Mouse (Mus musculus) MEL (cell line): ENCODE measurements around the gene Lipc. TPM values are rescaled to one million over a fixed set of nuclear protein-coding genes. Genes with fewer than 3 reads are reported as not detected.

ENCODE experiments used
- DNase-seq: peaks from one replicate; pipeline ENCODE4 v3.0.0; 2011; ENCODE audit warnings: low read depth, low spot score
- H3K27ac ChIP-seq: 2 replicates; pipeline ENCODE4 v1.5.1; 2012; ENCODE audit warnings: low read depth, mild to moderate bottlenecking, control low read depth, low read length, moderate library complexity; ENCODE audit not compliant: control insufficient read depth
- H3K27me3 ChIP-seq, 2 experiments: fragments of 150-350 bp in 1 of 2; sonication (generic) in 1 of 2; 2 replicates each; pipeline ENCODE4 v1.6.1; 2012; ENCODE audit warnings: low read length in 2 of 2, mild to moderate bottlenecking in 2 of 2, improper control_type of control experiment in 1 of 2, moderate library complexity in 1 of 2; ENCODE audit not compliant: insufficient read depth in 2 of 2, control insufficient read depth in 1 of 2
- H3K36me3 ChIP-seq, 2 experiments: 2 replicates each; pipeline ENCODE4 v1.6.1; 2012 to 2014; ENCODE audit warnings: low read length in 2 of 2, improper control_type of control experiment in 1 of 2, inconsistent platforms in 1 of 2, mild to moderate bottlenecking in 1 of 2; ENCODE audit not compliant: insufficient read depth in 2 of 2, control insufficient read depth in 1 of 2
- H3K4me1 ChIP-seq, 2 experiments: fragments of 150-350 bp in 1 of 2; sonication (generic) in 1 of 2; 2 replicates each; pipeline ENCODE4 v1.6.1; 2012; ENCODE audit warnings: low read length in 2 of 2, improper control_type of control experiment in 1 of 2, mild to moderate bottlenecking in 1 of 2; ENCODE audit not compliant: insufficient read depth in 2 of 2, control insufficient read depth in 1 of 2
- H3K4me3 ChIP-seq, 2 experiments: fragments of 150-350 bp in 1 of 2; sonication (generic) in 1 of 2; 2 replicates each; pipeline ENCODE4 v1.5.1; 2012; ENCODE audit warnings: low read depth in 2 of 2, low read length in 2 of 2, mild to moderate bottlenecking in 2 of 2, moderate library complexity in 2 of 2, control low read depth in 1 of 2, improper control_type of control experiment in 1 of 2; ENCODE audit not compliant: control insufficient read depth in 1 of 2, insufficient read depth in 1 of 2
- H3K79me2 ChIP-seq: 2 replicates; pipeline ENCODE4 v1.6.1; 2012; ENCODE audit warnings: mild to moderate bottlenecking, low read length, moderate library complexity; ENCODE audit not compliant: control insufficient read depth, poor library complexity, insufficient read depth
- H3K9ac ChIP-seq: 2 replicates; pipeline ENCODE4 v1.6.1; 2012; ENCODE audit warnings: low read depth, mild to moderate bottlenecking, control low read depth, low read length, moderate library complexity; ENCODE audit not compliant: control insufficient read depth, poor library complexity, severe bottlenecking
- H3K9me3 ChIP-seq: fragments of 150-350 bp; sonication (generic); replicated peaks from 2 replicates; pipeline ENCODE4 v1.6.1; 2012; ENCODE audit warnings: mild to moderate bottlenecking, low read length, improper control_type of control experiment, moderate library complexity; ENCODE audit not compliant: insufficient read depth
- CHD1 ChIP-seq: IDR thresholded peaks from 2 replicates; pipeline ENCODE4 v1.6.1; 2012; ENCODE audit warnings: low read depth, mild to moderate bottlenecking, inconsistent platforms, low read length, improper control_type of control experiment
- CHD2 ChIP-seq: IDR thresholded peaks from 2 replicates; pipeline ENCODE4 v1.6.1; 2011; ENCODE audit warnings: low read length, improper control_type of control experiment
- ELF1 ChIP-seq: IDR thresholded peaks from 2 replicates; pipeline ENCODE4 v1.6.1; 2014; ENCODE audit warnings: low read depth, mild to moderate bottlenecking, inconsistent platforms, low read length, improper control_type of control experiment, moderate library complexity
- EP300 ChIP-seq, 2 experiments: IDR thresholded peaks; 2 replicates each; pipeline ENCODE4 v1.6.1; 2011; ENCODE audit warnings: improper control_type of control experiment in 2 of 2, low read length in 2 of 2, low read depth in 1 of 2, mild to moderate bottlenecking in 1 of 2
- ETS1 ChIP-seq: IDR thresholded peaks from 2 replicates; pipeline ENCODE4 v1.6.1; 2012; ENCODE audit warnings: low read depth, mild to moderate bottlenecking, inconsistent platforms, low read length, improper control_type of control experiment, moderate library complexity
- GATA1 ChIP-seq: IDR thresholded peaks from 2 replicates; pipeline ENCODE4 v1.6.1; 2011; ENCODE audit warnings: low read depth, low read length, improper control_type of control experiment
- JUND ChIP-seq: IDR thresholded peaks from 2 replicates; pipeline ENCODE4 v1.6.1; 2011; ENCODE audit warnings: low read depth, mild to moderate bottlenecking, improper control_type of control experiment, low read length
- MAFK ChIP-seq: IDR thresholded peaks from 2 replicates; pipeline ENCODE4 v1.6.1; 2011; ENCODE audit warnings: low read depth, mild to moderate bottlenecking, low read length, improper control_type of control experiment, borderline replicate concordance
- MAX ChIP-seq: IDR thresholded peaks from 2 replicates; pipeline ENCODE4 v1.6.1; 2011; ENCODE audit warnings: low read length, improper control_type of control experiment
- MAZ ChIP-seq: IDR thresholded peaks from 2 replicates; pipeline ENCODE4 v1.6.1; 2012; ENCODE audit warnings: low read depth, mild to moderate bottlenecking, inconsistent platforms, low read length, improper control_type of control experiment
- MEF2A ChIP-seq: IDR thresholded peaks from 2 replicates; pipeline ENCODE4 v1.6.1; 2014; ENCODE audit warnings: low read depth, mild to moderate bottlenecking, inconsistent platforms, low read length, improper control_type of control experiment; ENCODE audit not compliant: poor library complexity, insufficient replicate concordance, severe bottlenecking; ENCODE audit errors: extremely low read depth
- MYB ChIP-seq: IDR thresholded peaks from 2 replicates; pipeline ENCODE4 v1.6.1; 2011; ENCODE audit warnings: mild to moderate bottlenecking, low read depth, low read length, improper control_type of control experiment
- MYC ChIP-seq: IDR thresholded peaks from 2 replicates; pipeline ENCODE4 v1.6.1; 2011; ENCODE audit warnings: low read depth, mild to moderate bottlenecking, low read length, improper control_type of control experiment, moderate library complexity
- NELFE ChIP-seq: IDR thresholded peaks from 2 replicates; pipeline ENCODE4 v1.6.1; 2011; ENCODE audit warnings: low read depth, low read length, improper control_type of control experiment
- POLR2A ChIP-seq, 2 experiments: IDR thresholded peaks; 2 replicates each; pipeline ENCODE4 v1.6.1; 2011 to 2012; ENCODE audit warnings: low read length in 2 of 2, mild to moderate bottlenecking in 2 of 2, control low read depth in 1 of 2, improper control_type of control experiment in 1 of 2, low read depth in 1 of 2, moderate library complexity in 1 of 2; ENCODE audit not compliant: control insufficient read depth in 1 of 2, insufficient read depth in 1 of 2, poor library complexity in 1 of 2
- POLR2AphosphoS2 ChIP-seq: IDR thresholded peaks from 2 replicates; pipeline ENCODE4 v1.6.1; 2011; ENCODE audit warnings: low read length, improper control_type of control experiment
- POLR2AphosphoS5 ChIP-seq: IDR thresholded peaks from 2 replicates; pipeline ENCODE4 v1.6.1; 2012; ENCODE audit warnings: low read depth, borderline replicate concordance, mild to moderate bottlenecking, inconsistent platforms, low read length, moderate library complexity, mixed read lengths
- RCOR1 ChIP-seq: IDR thresholded peaks from 2 replicates; pipeline ENCODE4 v1.6.1; 2012; ENCODE audit warnings: low read depth, mild to moderate bottlenecking, inconsistent platforms, low read length, improper control_type of control experiment
- SIN3A ChIP-seq: IDR thresholded peaks from 2 replicates; pipeline ENCODE4 v1.6.1; 2012; ENCODE audit warnings: low read length, improper control_type of control experiment, inconsistent platforms
- TAL1 ChIP-seq: IDR thresholded peaks from 2 replicates; pipeline ENCODE4 v1.6.1; 2012; ENCODE audit warnings: mild to moderate bottlenecking, inconsistent platforms, low read length, moderate library complexity, mixed read lengths
- TBP ChIP-seq: IDR thresholded peaks from 2 replicates; pipeline ENCODE4 v1.8.0; 2011; ENCODE audit warnings: low read depth, low read length, improper control_type of control experiment
- TCF12 ChIP-seq: IDR thresholded peaks from 2 replicates; pipeline ENCODE4 v1.6.1; 2014; ENCODE audit warnings: low read depth, mild to moderate bottlenecking, inconsistent platforms, low read length, improper control_type of control experiment, moderate library complexity
- ZKSCAN1 ChIP-seq: IDR thresholded peaks from 2 replicates; pipeline ENCODE4 v1.6.1; 2012; ENCODE audit warnings: low read depth, mild to moderate bottlenecking, inconsistent platforms, low read length, improper control_type of control experiment, moderate library complexity
- ZNF384 ChIP-seq: IDR thresholded peaks from 2 replicates; pipeline ENCODE4 v1.6.1; 2012; ENCODE audit warnings: low read depth, mild to moderate bottlenecking, inconsistent platforms, low read length, improper control_type of control experiment
- polyA plus RNA-seq, 2 experiments: library from polyadenylated mRNA; stranded (reverse) in 1 of 2; unstranded in 1 of 2; fragments of >175 nt in 1 of 2; fragments of >200 nt in 1 of 2; gene quantifications; 2 replicates each; pipeline versions ENCODE4 v1.2.1 to v1.2.4; 2012; ENCODE audit warnings: low replicate concordance in 2 of 2, low read depth in 1 of 2; ENCODE audit not compliant: insufficient read length in 2 of 2, insufficient read depth in 1 of 2, missing spikeins in 1 of 2
- total RNA-seq: library from RNA; depleted of rRNA; stranded (reverse); fragments of 300-350 nt; gene quantifications from 2 replicates; pipeline ENCODE4 v1.2.3, GENCODE M21; 2012

Lipc gene
- total and polyA plus RNA-seq, 3 experiments, result 0.07 TPM; not detected in 2

- peaks cover 0 to 42% of the 10 kb centered on the region in 2 experiments; a peak in 2 of 4 replicates for H3K36me3 ChIP-seq
- H3K9me3 ChIP-seq, result no peaks in the 10 kb centered on the region
- H3K79me2 ChIP-seq, result no peaks in the 10 kb centered on the region
- H3K4me3 ChIP-seq, result no peak overlapping the region
- TF ChIP-seq RCOR1, result no peak
- TF ChIP-seq TBP, result peak; percentile 26; the same call in 1 of the 2 replicates
- peak; percentile 66; the same call in 1 of the 2 replicates for TF ChIP-seq MAX
- TF ChIP-seq POLR2AphosphoS2, result no peak
- no peak for TF ChIP-seq POLR2A (IDR thresholded peaks at IDR 0.05; ENCODE audit: control insufficient read depth in 1 of 2, insufficient read depth in 1 of 2, low read depth in 1 of 2, low read length in 2 of 2, poor library complexity in 1 of 2)
- TF ChIP-seq ELF1, result no peak
- no peak for TF ChIP-seq ZNF384
- TF ChIP-seq JUND, result no peak
- TF ChIP-seq EP300 (IDR thresholded peaks at IDR 0.05; ENCODE audit: low read depth in 1 of 2, low read length in 2 of 2), result peak in 1 of 2 experiments; percentile 60; a peak in 3 of 4 replicates
- TF ChIP-seq MAFK, result no peak
- TF ChIP-seq MYC, result no peak
- peak; percentile 65 for TF ChIP-seq GATA1
- no peak for TF ChIP-seq NELFE
- no peak for TF ChIP-seq CHD1
- TF ChIP-seq POLR2AphosphoS5, result no peak
- TF ChIP-seq TCF12, result 0 out of 2 replicates have a peak, but pooled peaks have one; percentile 23
- TF ChIP-seq ZKSCAN1, result no peak
- no peak for TF ChIP-seq MAZ
- TF ChIP-seq MYB, result no peak
- TF ChIP-seq MEF2A, result no peak
- TF ChIP-seq CHD2, result no peak
- TF ChIP-seq SIN3A, result no peak; the same call in none of the 2 replicates
- TF ChIP-seq TAL1, result no peak; the same call in 1 of the 2 replicates
- TF ChIP-seq ETS1, result peak; percentile 61; the same call in 1 of the 2 replicates
- no peaks in the 10 kb centered on the region for H3K27me3 ChIP-seq
- peak; percentile 72 for DNase-seq
- peak overlapping the region; percentile 69; the same call in 1 of the 2 replicates for H3K9ac ChIP-seq
- H3K27ac ChIP-seq, result peak overlapping the region; percentile 99
- peaks cover 18 to 42% of the 10 kb centered on the region in 2 experiments for H3K4me1 ChIP-seq
Measured at GRCm38 (mm10) chr9:70921132-70921531, 30.9 kb downstream of the Lipc start.
